Mouse (Mus musculus) erythroblast, embryonic 14.5 days (primary cell): ENCODE data around the gene Spr.

ENCODE experiments used
- GATA1 ChIP-seq: IDR thresholded peaks from 2 replicates; pipeline ENCODE4 v1.6.1; 2012; ENCODE audit warnings: low read length, inconsistent platforms, mixed read lengths
- TAL1 ChIP-seq: IDR thresholded peaks from 3 replicates; pipeline ENCODE4 v1.6.1; 2012; ENCODE audit warnings: low read length, inconsistent platforms, mixed read lengths

DNA sequence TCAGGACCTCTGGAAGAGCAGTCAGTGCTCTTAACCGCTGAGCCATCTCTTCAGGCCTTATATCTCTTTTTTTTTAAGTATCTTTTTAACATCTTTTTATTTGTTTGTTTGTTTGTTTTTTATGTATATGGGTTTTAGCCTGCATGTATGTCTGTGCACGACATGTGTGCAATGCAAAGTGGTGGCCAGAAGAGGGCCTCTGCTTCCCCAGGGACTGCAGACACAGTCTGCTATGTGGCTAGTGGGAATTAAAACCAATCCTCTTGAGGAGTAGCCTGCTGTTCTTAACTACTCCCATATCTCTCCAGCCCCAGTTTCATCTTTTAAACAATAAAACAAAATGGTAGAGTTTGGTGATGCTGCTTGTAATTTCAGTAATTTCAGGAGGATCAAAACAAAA, 2.0 kb upstream of the Spr start:
- TF ChIP-seq TAL1 (no peak), GATA1 (no peak)
